Mouse (Mus musculus): ENCODE measurements at regions not wholly inside any gene's neighbourhood (a gene's known extent, or its start where the extent isn't known, plus 50 kb on each side); places are given as distances from the start of the nearest gene placed in this dataset.

DNA sequence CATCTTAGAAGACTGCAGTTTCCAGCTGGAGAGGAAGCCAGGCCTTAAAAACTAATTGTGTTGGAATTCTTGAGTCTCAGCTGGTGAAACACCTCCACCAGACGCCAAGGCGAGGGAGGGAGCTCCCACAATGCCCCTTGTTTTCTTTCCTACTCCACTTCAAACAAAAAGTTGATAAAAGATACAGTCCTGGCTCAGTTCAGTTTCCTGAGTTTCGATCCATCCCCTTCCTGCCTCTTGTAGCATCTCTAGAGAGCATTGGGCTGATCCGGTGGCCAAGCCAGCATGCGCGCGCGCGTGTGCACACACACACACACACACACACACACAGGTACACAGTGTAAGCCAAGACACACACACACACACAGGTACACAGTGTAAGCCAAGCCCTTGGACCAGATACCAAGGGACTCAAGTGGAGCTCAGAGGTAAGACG is 242.7 kb upstream of the Hs6st1 start:
- no peak for TF ChIP-seq CTCF (IDR thresholded peaks at IDR 0.05; ENCODE audit: control insufficient read depth, insufficient read depth, insufficient read length)
- TF ChIP-seq USF1 (IDR thresholded peaks at IDR 0.05; ENCODE audit: low read depth): no peak
- no peak for TF ChIP-seq CEBPB (IDR thresholded peaks at IDR 0.05; ENCODE audit: low read depth)
- no peak for TF ChIP-seq MYOG (IDR thresholded peaks at IDR 0.05; ENCODE audit: control insufficient read depth, extremely low read depth, insufficient read length)
- TF ChIP-seq MAX (IDR thresholded peaks at IDR 0.05): no peak
- TF ChIP-seq MYOD1 (IDR thresholded peaks at IDR 0.05; ENCODE audit: control insufficient read depth, insufficient read length, low read depth): no peak
- no peak for TF ChIP-seq FOSL1 (IDR thresholded peaks at IDR 0.05; ENCODE audit: insufficient read depth, low read length, poor library complexity, severe bottlenecking)

Data from C2C12 (cell line).